Mouse (Mus musculus): ENCODE results near the gene Daxx.
"Not testable (repeated sequence)": the region's sequence is repeated elsewhere in the genome, so short reads cannot be mapped to it uniquely, and the experiment has no call there.

Daxx gene

DNA sequence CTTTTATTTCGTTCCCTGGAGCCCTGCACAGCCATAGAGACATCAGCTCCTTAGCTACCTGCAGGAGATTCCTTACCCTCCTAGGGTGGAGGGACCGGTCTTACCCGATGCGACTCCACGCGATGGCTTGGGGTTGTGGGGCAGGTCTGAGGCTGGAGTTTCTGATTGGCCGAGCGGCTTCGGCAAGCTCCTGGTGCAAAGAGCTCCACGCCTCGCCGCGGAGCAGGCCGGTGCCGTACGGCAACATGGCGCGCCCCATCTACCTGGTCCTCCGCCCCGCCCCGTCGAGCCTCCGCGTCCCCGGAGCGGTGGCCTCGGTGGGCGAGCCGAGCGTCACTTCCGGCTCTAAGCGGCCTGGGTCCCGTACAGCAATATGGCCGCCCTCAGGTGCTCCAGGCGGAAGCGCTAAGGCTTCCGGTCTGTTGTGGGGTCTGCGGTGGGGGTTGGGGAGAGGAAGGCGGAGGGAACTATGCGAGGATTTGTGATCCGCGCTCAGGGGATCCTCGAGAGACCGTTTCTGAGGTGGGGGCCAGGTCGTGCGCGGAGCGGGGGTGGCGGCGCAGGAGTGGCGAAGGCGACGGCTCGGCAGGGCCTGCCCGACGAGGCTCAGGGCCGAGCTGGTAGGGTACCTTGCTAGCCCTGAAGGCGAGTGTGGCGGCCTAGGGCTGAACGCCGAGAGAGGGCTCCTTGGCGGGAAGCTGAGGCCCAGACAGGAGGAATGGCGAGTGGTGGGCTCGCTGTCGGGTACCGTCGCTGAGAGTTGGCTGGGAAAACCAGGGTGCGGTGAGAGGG lies at the start of gene Daxx:
TSS of gene Daxx (plus strand) at position 338 of the 792 bp plus-strand sequence.
- DNase-seq (ENCODE audit: low spot score in 2 of 2), result peak; percentile 98 to 99

- peak; percentile 80 to 93 for DNase-seq (ENCODE audit: low spot score in 2 of 2)
Observed at GRCm38 (mm10) chr17:33865330-33866030, 43.7 kb upstream of the Daxx start.

GRCm38 (mm10) chr17:33873537-33873936 lies 35.7 kb upstream of the Daxx start, which contains the start of gene Gm7029:
Gene Gm7029, plus strand, starts transcription at chr17:33873837.
- DNase-seq (ENCODE audit: low spot score in 2 of 2), result not testable (repeated sequence)

DNA sequence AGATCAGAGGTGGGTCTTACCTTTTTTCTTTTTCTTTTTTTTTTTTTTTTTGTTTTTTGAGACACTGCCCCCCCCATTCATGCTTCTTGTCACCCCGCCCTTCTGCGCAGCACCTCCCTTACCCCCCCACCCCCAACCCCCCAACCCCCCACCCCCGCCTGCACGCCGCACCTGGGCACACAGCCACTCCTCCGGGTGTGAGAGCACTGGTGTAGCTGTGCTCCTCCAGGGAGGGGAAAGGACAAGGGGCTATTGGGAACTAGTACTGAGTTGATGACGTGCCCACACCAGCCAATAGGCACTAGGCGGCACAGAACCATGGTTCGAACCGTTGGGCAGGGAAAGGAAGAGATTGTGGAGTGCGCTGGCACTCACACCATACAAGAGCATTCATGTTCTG lies 34.8 kb upstream of the Daxx start:
- no peak for DNase-seq (ENCODE audit: low spot score in 2 of 2)

DNA sequence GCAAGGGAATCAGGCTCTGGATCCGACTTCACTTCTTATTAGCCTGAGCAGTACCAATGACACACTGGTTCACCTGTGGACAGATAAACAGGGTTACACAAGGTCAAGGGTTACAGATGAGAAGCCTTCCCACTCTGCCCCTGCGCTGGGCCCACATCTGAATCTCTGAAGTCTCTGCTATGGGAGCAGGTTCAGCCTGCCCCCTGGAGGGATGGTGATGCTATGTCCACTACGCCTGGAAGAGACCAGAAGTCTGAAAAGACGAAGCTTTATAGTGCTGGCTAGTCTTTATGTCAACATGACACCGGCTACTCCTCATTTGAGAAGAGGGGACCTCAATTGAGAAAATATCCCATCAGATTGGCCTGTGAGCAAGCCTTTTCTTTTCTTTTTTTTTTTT lies 33.4 kb upstream of the Daxx start:
- DNase-seq (ENCODE audit: low spot score in 2 of 2), result not testable (repeated sequence)

GRCm38 (mm10) chr17:33884320-33884719 lies 24.9 kb upstream of the Daxx start:
- DNase-seq (ENCODE audit: low spot score in 2 of 2), result not testable (repeated sequence)

GRCm38 (mm10) chr17:33887802-33888201 lies 21.4 kb upstream of the Daxx start:
- DNase-seq (ENCODE audit: low spot score in 2 of 2), result not testable (repeated sequence)

GRCm38 (mm10) chr17:33888230-33888629 lies 21.0 kb upstream of the Daxx start:
- DNase-seq (ENCODE audit: low spot score in 2 of 2), result not testable (repeated sequence)

- not testable (repeated sequence) for DNase-seq (ENCODE audit: low spot score in 2 of 2)
Observed at GRCm38 (mm10) chr17:33889941-33890532, 19.2 kb upstream of the Daxx start.

GRCm38 (mm10) chr17:33890533-33891059 lies 18.6 kb upstream of the Daxx start, which contains the start of gene Kifc1:
Gene Kifc1, minus strand, starts transcription at chr17:33890661.
- peak; percentile 99 to 100 for DNase-seq (ENCODE audit: low spot score in 2 of 2)

DNA sequence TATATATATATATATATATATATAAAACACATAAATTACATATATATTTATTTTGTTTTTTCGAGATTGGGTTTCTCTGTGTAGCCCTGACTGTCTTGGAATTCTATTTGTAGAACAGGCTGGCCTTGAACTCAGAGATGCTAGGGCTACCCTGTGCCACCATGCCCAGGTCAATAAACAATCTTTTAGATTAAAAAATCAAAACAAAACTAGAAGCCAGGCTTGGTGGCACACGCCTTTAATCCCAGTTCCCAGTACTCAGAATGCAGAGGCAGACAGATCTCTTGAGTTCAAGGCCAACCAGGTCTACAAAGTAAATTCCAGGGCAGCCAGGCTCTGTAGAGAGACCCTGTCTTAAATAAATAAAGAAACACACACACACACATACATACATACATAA lies 17.9 kb upstream of the Daxx start:
- DNase-seq (ENCODE audit: low spot score in 2 of 2), result no peak

DNA sequence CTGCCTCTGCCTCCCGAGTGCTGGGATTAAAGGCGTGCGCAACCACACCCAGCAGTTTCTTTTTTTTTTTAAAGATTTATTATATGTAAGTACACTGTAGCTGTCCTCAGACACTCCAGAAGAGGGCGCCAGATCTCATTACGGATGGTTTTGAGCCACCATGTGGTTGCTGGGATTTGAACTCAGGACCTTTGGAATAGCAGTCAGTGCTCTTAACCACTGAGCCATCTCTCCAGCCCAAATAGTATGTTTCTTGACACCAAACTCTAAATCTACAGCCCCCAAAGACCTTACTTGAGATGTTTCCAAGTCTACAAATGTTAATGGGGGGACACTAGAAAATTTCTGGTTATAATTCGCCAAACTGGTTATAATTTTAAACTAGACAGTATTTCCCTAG lies 17.3 kb upstream of the Daxx start:
- DNase-seq (ENCODE audit: low spot score in 2 of 2), result not testable (repeated sequence)

- DNase-seq (ENCODE audit: low spot score in 2 of 2), result no peak
Observed at GRCm38 (mm10) chr17:33892429-33892828, 16.8 kb upstream of the Daxx start.

DNA sequence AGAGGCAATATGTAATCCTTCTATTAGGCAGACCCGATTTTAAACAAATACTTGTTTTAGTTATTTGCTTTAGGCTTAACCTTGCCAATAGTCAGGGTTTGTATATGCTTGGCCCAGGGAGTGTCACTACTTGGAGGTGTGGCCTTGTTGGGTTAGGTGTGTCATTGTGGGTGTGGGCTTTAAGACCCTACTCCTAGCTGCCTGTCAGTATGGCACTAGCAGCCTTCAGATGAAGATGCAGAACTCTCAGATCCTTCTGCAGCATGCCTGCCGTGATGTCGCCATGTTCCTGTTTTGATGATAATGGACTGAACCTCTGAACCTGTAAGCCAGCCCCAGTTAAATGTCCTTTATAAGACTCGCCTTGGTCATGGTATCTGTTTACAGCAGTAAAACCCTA lies 16.2 kb upstream of the Daxx start:
- not testable (repeated sequence) for DNase-seq (ENCODE audit: low spot score in 2 of 2)

DNA sequence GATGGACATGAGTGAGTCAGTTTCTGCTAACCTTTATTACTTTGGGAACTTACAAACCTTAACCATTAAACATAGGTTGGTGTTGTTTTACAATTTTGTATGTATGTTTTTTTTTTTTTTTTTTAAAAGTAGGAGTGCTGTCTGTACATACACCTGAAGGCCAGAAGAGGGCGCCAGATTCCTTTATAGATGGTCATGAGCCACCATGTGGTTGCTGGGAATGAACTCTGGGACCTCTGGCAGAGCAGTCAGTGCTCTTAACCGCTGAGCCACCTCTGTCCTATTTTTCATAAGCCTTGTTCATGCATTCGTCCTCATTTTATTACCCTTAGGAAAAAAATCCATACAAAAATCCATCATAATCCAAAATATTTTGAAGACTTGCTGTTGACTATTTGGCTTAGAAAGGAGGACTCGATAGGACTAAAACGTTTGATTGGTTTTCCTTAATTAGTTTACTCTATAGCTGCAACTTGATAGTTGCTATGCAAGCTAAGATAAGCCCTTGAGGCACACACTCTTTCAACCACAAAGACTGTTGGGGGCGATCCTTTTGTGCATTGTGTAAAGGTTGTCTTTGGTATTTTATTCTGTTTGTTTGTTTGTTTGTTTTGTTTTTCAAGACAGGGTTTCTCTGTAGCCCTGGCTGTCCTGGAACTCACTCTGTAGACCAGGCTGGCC lies 12.0 kb upstream of the Daxx start:
- no peak for DNase-seq (ENCODE audit: low spot score in 2 of 2)

DNA sequence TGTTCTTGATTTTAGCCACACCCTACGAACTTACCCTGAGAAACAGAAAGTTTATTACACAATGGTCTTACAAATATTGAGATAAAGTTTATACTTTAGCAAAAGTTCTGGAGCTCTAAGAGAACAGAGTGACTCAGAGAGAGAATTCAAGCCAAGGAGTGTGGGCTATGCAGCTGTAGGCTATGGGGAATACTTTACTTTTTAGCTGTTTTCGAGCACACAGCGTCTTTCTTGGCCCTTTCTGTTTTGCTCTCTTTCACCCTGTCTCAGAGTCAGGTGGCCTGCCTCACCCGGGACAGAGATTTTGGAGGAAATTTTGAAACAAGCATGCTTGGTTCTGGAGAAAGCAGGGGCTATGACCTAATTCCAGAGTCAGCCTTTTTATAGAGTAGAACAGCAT lies 11.0 kb upstream of the Daxx start:
- not testable (repeated sequence) for DNase-seq (ENCODE audit: low spot score in 2 of 2)

GRCm38 (mm10) chr17:33899642-33900041 lies 9.6 kb upstream of the Daxx start:
- no peak for DNase-seq (ENCODE audit: low spot score in 2 of 2)

GRCm38 (mm10) chr17:33900281-33900988 lies 8.8 kb upstream of the Daxx start:
- DNase-seq (ENCODE audit: low spot score in 2 of 2), result no peak

- DNase-seq (ENCODE audit: low spot score in 2 of 2), result no peak
Observed at GRCm38 (mm10) chr17:33900989-33901314, 8.3 kb upstream of the Daxx start.

GRCm38 (mm10) chr17:33901653-33902052 lies 7.6 kb upstream of the Daxx start:
- no peak for DNase-seq (ENCODE audit: low spot score in 2 of 2)

DNA sequence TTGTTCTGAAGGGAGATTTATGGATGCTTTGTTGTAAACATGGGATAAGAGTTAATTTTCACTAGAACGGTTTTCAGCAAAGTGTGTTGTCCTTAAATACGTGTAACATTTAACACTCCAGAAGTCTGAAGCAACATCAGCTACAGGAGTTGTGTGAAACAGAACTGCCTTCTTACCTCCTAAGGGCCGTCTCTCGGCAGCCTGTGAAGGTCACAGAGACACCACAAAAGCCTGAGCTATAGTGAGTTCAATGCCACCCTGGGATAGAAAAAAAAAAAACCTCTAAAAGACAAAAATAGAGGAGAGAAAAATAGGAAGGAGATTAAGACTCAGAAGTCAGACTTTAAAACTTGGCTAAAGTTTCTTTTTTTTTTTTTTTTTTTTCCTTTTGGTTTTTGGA lies 7.1 kb upstream of the Daxx start:
- no peak for DNase-seq (ENCODE audit: low spot score in 2 of 2)
